Mouse (Mus musculus) limb, embryonic 15.5 days (tissue): ENCODE measurements around the gene Chn2. TPM values are rescaled to one million over a fixed set of nuclear protein-coding genes. Genes with fewer than 3 reads are reported as not detected.

ENCODE experiments used
- ATAC-seq: fragments of 200-750 bp; cut with Nextera tagmentation; 2 replicates; pipeline ENCODE4 v1.8.0; 2017; ENCODE audit warnings: low read depth, moderate TSS enrichment; ENCODE audit not compliant: insufficient number of reproducible peaks, low FRiP score, low TSS enrichment
- H3K27ac ChIP-seq: fragments of 300-500 bp; sonication (generic); 2 replicates; pipeline ENCODE4 v1.5.1; 2015; ENCODE audit warnings: moderate library complexity, mild to moderate bottlenecking, inconsistent platforms
- H3K27me3 ChIP-seq: fragments of 300-500 bp; sonication (generic); 2 replicates; pipeline ENCODE4 v1.6.1; 2015; ENCODE audit warnings: inconsistent platforms
- H3K36me3 ChIP-seq: fragments of 300-500 bp; sonication (generic); 2 replicates; pipeline ENCODE4 v1.6.1; 2015; ENCODE audit warnings: inconsistent platforms
- H3K4me1 ChIP-seq: fragments of 300-500 bp; sonication (generic); 2 replicates; pipeline ENCODE4 v1.6.1; 2015; ENCODE audit warnings: inconsistent platforms
- H3K4me2 ChIP-seq: fragments of 300-500 bp; sonication (generic); 2 replicates; pipeline ENCODE4 v1.6.1; 2015; ENCODE audit warnings: mild to moderate bottlenecking, inconsistent platforms
- H3K4me3 ChIP-seq: fragments of 300-500 bp; sonication (generic); 2 replicates; pipeline ENCODE4 v1.5.1; 2015; ENCODE audit warnings: mild to moderate bottlenecking, inconsistent platforms
- H3K9ac ChIP-seq: fragments of 300-500 bp; sonication (generic); 2 replicates; pipeline ENCODE4 v1.6.1; 2015; ENCODE audit warnings: inconsistent platforms
- H3K9me3 ChIP-seq: fragments of 300-500 bp; sonication (generic); 2 replicates; pipeline ENCODE4 v1.6.1; 2016; ENCODE audit warnings: inconsistent platforms
- WGBS: fragments of 180-500 bp; shearing (Covaris S2); methylation state at CpG from one replicate; pipeline ENCODE4 v1.1.7; 2015; 5-methylcytosine and 5-hydroxymethylcytosine counted together
- polyA plus RNA-seq: library from polyadenylated mRNA; unstranded; fragments of >200 nt; fragmentation: Nextera tagmentation; extraction: Ambion mirVana; gene quantifications from 2 replicates; pipeline ENCODE4 v1.2.1, GENCODE M21; 2015

Chn2 gene
- polyA plus RNA-seq, 1 experiment from 2014 or later, result 10.9 TPM

- Histone ChIP-seq H3K36me3 (no peaks in the 10 kb centered on the region), H3K9ac (no peak overlapping the region), H3K27me3 (0 out of 2 replicates have a peak, but pooled peaks cover 16% of the 10 kb centered on the region), H3K27ac (no peak overlapping the region), H3K4me3 (no peak overlapping the region), H3K4me1 (peaks cover 3% of the 10 kb centered on the region; the same call in 1 of the 2 replicates), H3K4me2 (no peak overlapping the region), H3K9me3 (no peaks in the 10 kb centered on the region)
- no peak for ATAC-seq
- 82% methylated on average over 8 of the region's 8 CpGs for WGBS
These were observed 6.7 kb downstream of the Chn2 start for GRCm38 (mm10) chr6:54045748-54046721.

DNA sequence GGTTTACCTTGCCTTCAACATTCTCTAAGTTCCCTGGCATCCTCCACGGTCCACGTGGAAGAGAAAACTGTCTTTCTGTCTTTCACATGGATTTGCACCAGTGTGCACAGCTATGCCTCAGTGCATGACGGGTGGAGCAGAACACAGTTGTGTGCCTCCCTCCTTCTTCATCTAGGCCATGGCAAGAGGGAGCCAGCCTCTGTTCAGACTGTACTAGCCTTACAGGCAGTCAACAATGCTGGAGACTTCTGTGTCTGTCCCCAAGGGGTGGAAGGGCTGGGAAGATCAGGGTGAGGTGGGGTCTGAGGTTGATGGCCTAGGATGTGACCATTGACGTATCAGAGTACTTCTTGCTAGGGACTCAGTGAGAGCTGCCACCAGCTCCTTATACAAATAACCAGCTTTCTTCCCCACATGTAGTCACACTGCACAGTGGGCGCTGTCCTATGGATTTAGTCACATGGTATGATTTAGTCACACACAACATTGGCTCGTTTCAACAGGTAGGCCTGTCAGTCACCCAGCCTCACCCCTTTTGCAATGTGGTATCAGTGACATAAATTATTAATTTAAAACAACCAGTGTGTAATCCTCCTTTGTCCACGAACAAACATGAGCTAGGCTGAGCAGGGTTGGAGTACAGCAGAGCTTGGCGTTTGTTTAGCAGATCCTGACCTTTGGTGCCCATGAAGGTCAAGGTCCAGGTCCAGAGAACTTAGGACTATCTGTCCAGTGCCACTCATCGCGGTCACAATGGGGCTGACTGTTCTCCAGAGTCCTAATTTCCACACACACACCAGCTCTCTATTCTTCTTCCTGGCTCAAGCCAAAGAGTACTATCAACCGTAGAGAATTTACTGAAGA is 7.8 kb downstream of the Chn2 start:
- Histone ChIP-seq H3K36me3 (no peaks in the 10 kb centered on the region), H3K4me3 (no peak overlapping the region), H3K27me3 (0 out of 2 replicates have a peak, but pooled peaks cover 14% of the 10 kb centered on the region), H3K9ac (no peak overlapping the region), H3K4me2 (no peak overlapping the region), H3K27ac (no peak overlapping the region), H3K4me1 (no peaks in the 10 kb centered on the region), H3K9me3 (no peaks in the 10 kb centered on the region)
- WGBS, result 84% methylated on average over 11 of the region's 11 CpGs
- ATAC-seq, result no peak

GRCm38 (mm10) chr6:54048768-54049167 is 9.4 kb downstream of the Chn2 start:
- 75% methylated on average over 6 of the region's 6 CpGs for WGBS
- no peak overlapping the region for H3K4me2 ChIP-seq
- H3K9ac ChIP-seq, result no peak overlapping the region
- H3K27ac ChIP-seq, result no peak overlapping the region
- no peak for ATAC-seq
- H3K4me1 ChIP-seq, result no peaks in the 10 kb centered on the region
- H3K9me3 ChIP-seq, result no peaks in the 10 kb centered on the region
- H3K4me3 ChIP-seq, result no peak overlapping the region
- H3K36me3 ChIP-seq, result no peaks in the 10 kb centered on the region
- no peaks in the 10 kb centered on the region for H3K27me3 ChIP-seq

GRCm38 (mm10) chr6:54051173-54051572 is 11.8 kb downstream of the Chn2 start:
- H3K9ac ChIP-seq, result no peak overlapping the region
- H3K4me2 ChIP-seq, result no peak overlapping the region
- H3K9me3 ChIP-seq, result no peaks in the 10 kb centered on the region
- H3K27ac ChIP-seq, result no peak overlapping the region
- H3K36me3 ChIP-seq, result no peaks in the 10 kb centered on the region
- 58% methylated on average over 7 of the region's 7 CpGs for WGBS
- H3K27me3 ChIP-seq, result no peaks in the 10 kb centered on the region
- H3K4me1 ChIP-seq, result no peaks in the 10 kb centered on the region
- H3K4me3 ChIP-seq, result no peak overlapping the region
- no peak for ATAC-seq

GRCm38 (mm10) chr6:54052124-54052523 is 12.8 kb downstream of the Chn2 start:
- 86% methylated on average over 7 of the region's 7 CpGs for WGBS
- Histone ChIP-seq H3K9ac (no peak overlapping the region), H3K4me1 (0 out of 2 replicates have a peak, but pooled peaks cover 4% of the 10 kb centered on the region), H3K27ac (no peak overlapping the region), H3K4me2 (no peak overlapping the region), H3K27me3 (no peaks in the 10 kb centered on the region), H3K36me3 (no peaks in the 10 kb centered on the region), H3K4me3 (no peak overlapping the region), H3K9me3 (no peaks in the 10 kb centered on the region)
- ATAC-seq, result no peak

DNA sequence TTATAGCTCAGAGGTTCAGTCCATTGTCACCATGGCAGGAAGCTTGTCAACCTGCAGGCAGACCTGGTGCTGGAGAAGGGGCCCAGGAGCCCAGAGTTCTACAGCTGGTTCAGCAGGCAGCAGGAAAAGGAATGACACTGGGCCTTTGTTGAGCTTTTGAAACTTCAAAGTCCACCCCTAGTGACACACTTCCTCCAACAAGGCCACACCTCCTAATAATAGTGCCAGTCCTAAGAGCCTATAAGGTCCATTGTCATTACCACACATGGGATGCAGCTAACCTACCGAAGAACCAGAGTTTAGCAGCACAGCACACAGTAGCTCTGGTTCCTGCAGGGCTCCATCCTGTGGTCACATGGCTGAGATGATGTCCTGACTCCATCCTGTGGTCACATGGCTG is 13.3 kb downstream of the Chn2 start:
- Histone ChIP-seq H3K36me3 (no peaks in the 10 kb centered on the region), H3K4me2 (no peak overlapping the region), H3K4me3 (no peak overlapping the region), H3K27ac (no peak overlapping the region), H3K9ac (no peak overlapping the region), H3K27me3 (no peaks in the 10 kb centered on the region), H3K4me1 (0 out of 2 replicates have a peak, but pooled peaks cover 4% of the 10 kb centered on the region), H3K9me3 (no peaks in the 10 kb centered on the region)
- WGBS, result 64% methylated on average over 1 of the region's 1 CpGs
- no peak for ATAC-seq

DNA sequence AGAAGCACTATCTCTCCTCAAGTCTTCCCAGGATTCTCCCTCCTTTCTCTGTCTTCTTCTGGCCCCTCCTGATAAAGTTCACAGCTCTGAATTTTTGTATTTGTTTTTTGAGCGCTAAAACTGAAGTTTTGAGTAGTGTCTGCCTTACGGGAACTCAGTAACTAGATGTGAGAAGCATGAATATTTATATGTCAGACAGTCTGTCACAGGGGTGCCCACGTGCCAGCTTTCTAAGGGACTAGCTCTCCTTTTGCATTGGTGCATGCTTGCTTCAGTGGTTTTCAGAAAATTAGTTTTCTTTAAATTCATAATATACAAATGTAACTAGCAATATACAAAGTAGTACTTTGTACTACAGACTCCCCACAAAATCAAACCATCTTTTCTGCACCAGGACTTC is 14.0 kb downstream of the Chn2 start:
- no peaks in the 10 kb centered on the region for H3K27me3 ChIP-seq
- no peak for ATAC-seq
- 0 out of 2 replicates have a peak, but pooled peaks cover 4% of the 10 kb centered on the region for H3K4me1 ChIP-seq
- WGBS, result 87% methylated on average over 3 of the region's 3 CpGs
- H3K9ac ChIP-seq, result no peak overlapping the region
- no peaks in the 10 kb centered on the region for H3K9me3 ChIP-seq
- H3K4me2 ChIP-seq, result no peak overlapping the region
- H3K4me3 ChIP-seq, result no peak overlapping the region
- no peak overlapping the region for H3K27ac ChIP-seq
- no peaks in the 10 kb centered on the region for H3K36me3 ChIP-seq

- no peak overlapping the region for H3K4me2 ChIP-seq
- H3K9ac ChIP-seq, result no peak overlapping the region
- no peak overlapping the region for H3K4me3 ChIP-seq
- ATAC-seq, result no peak
- no peaks in the 10 kb centered on the region for H3K9me3 ChIP-seq
- no peak overlapping the region for H3K27ac ChIP-seq
- H3K4me1 ChIP-seq, result peaks cover 4% of the 10 kb centered on the region; the same call in 1 of the 2 replicates
- H3K27me3 ChIP-seq, result no peaks in the 10 kb centered on the region
- 50% methylated on average over 5 of the region's 5 CpGs for WGBS
- H3K36me3 ChIP-seq, result no peaks in the 10 kb centered on the region
These were observed 16.0 kb downstream of the Chn2 start for GRCm38 (mm10) chr6:54055387-54055786.

- no peak overlapping the region for H3K27ac ChIP-seq
- H3K9ac ChIP-seq, result no peak overlapping the region
- peaks cover 4% of the 10 kb centered on the region; the same call in 1 of the 2 replicates for H3K4me1 ChIP-seq
- H3K27me3 ChIP-seq, result no peaks in the 10 kb centered on the region
- H3K4me2 ChIP-seq, result no peak overlapping the region
- ATAC-seq, result no peak
- no peaks in the 10 kb centered on the region for H3K36me3 ChIP-seq
- H3K9me3 ChIP-seq, result no peaks in the 10 kb centered on the region
- WGBS, result 54% methylated on average over 18 of the region's 18 CpGs
- no peak overlapping the region for H3K4me3 ChIP-seq
These were observed 17.5 kb downstream of the Chn2 start for GRCm38 (mm10) chr6:54056548-54057532.

GRCm38 (mm10) chr6:54057661-54058060 is 18.3 kb downstream of the Chn2 start:
- WGBS, result 78% methylated on average over 10 of the region's 10 CpGs
- Histone ChIP-seq H3K36me3 (no peaks in the 10 kb centered on the region), H3K27ac (no peak overlapping the region), H3K4me3 (no peak overlapping the region), H3K9me3 (no peaks in the 10 kb centered on the region), H3K27me3 (no peaks in the 10 kb centered on the region), H3K4me1 (peaks cover 5% of the 10 kb centered on the region; the same call in 1 of the 2 replicates), H3K4me2 (no peak overlapping the region), H3K9ac (no peak overlapping the region)
- ATAC-seq, result no peak

DNA sequence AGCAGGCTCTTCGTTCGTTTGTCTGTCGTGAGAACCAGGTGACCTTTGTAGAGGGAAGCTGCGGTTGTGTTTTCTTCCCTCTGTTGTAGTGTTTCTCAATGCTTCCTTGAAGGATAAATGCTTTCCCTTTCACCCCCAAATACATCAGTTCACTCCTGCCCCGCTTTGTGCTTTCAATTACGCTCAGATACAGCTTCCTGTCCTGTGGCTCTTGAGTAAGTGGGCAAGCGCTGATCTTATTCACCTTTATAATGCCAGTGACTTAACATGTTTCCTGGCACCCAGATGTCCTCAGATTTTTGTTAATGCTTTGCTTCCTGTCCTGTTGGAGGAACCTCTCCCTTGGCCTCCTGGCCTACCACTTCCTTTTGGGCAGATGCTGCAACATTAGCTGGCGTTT is 19.5 kb downstream of the Chn2 start:
- Histone ChIP-seq H3K4me3 (no peak overlapping the region), H3K27me3 (no peaks in the 10 kb centered on the region), H3K9ac (no peak overlapping the region), H3K4me2 (no peak overlapping the region), H3K4me1 (peaks cover 10% of the 10 kb centered on the region; the same call in 1 of the 2 replicates), H3K9me3 (no peaks in the 10 kb centered on the region), H3K27ac (no peak overlapping the region), H3K36me3 (no peaks in the 10 kb centered on the region)
- ATAC-seq, result no peak
- 66% methylated on average over 8 of the region's 8 CpGs for WGBS
